Mouse (Mus musculus) gastrocnemius, adult 8-10 months (tissue): ENCODE data around the gene Mrps25. TPM values are rescaled to one million over a fixed set of nuclear protein-coding genes. Genes with fewer than 3 reads are reported as not detected.

ENCODE experiments used
- DNase-seq, 2 experiments: peaks; one replicate each; pipeline ENCODE4 v3.0.0; 2022; ENCODE audit warnings: low spot score in 2 of 2
- total RNA-seq, 4 experiments: library from RNA; stranded (reverse); gene quantifications; 2 replicates each; pipeline ENCODE4 v1.2.4; 2022

Gene Mrps25
- total RNA-seq, 4 experiments from 2014 or later, result 30.4 to 36.8 (median 36.1) TPM

- no peak for DNase-seq
Observed at GRCm38 (mm10) chr6:92126861-92127468, 56.9 kb downstream of the Mrps25 start.

- DNase-seq, result no peak
Observed at GRCm38 (mm10) chr6:92124547-92124946, 59.3 kb downstream of the Mrps25 start.

Other genes starting within 250 kb of the Mrps25 start
- 1 to 10 TPM; 6.4 to 8.4 (median 7.4) TPM for gene Fgd5, start 205.2 kb downstream of the Mrps25 start, total RNA-seq
- gene Nr2c2, start 92.6 kb downstream of the Mrps25 start, total RNA-seq, result 10 to 100 TPM; 20.7 to 26.5 (median 25.0) TPM
- gene Rbsn, start 30.9 kb upstream of the Mrps25 start, total RNA-seq, result 10 to 100 TPM in 3 of 4 experiments, 1 to 10 TPM in 1; 9.5 to 13.4 (median 11.3) TPM
- not detected for gene Trh, start 60.6 kb upstream of the Mrps25 start, total RNA-seq